Mouse (Mus musculus): ENCODE measurements around the gene Ptgfr. TPM values are rescaled to one million over a fixed set of nuclear protein-coding genes. Genes with fewer than 3 reads are reported as not detected.

The Ptgfr gene
- polyA plus RNA-seq, 1 experiment from 2014 or later, result 1.1 TPM

- Histone ChIP-seq H3K4me3 (ENCODE audit: low read depth, low read length) (no peak overlapping the region), H3K27me3 (ENCODE audit: control insufficient read depth, insufficient read depth, low read length) (peaks cover 3% of the 10 kb centered on the region; the same call in 1 of the 2 replicates), H3K27ac (ENCODE audit: low read depth, low read length) (no peak overlapping the region), H3K9me3 (ENCODE audit: control insufficient read depth, low read length) (no peaks in the 10 kb centered on the region), H3K4me1 (replicated peaks; ENCODE audit: control insufficient read depth, insufficient read depth, low read length) (no peaks in the 10 kb centered on the region), H3K4me2 (replicated peaks; ENCODE audit: low read depth, low read length) (no peak overlapping the region), H3K36me3 (ENCODE audit: control insufficient read depth, insufficient read depth, low read length) (no peaks in the 10 kb centered on the region), H3K9ac (ENCODE audit: low read depth, low read length) (no peak overlapping the region)
- 78% methylated on average over 3 of the region's 3 CpGs for WGBS
- ATAC-seq (ENCODE audit: low FRiP score) (no peak), DNase-seq (ENCODE audit: low spot score) (no peak)
Observed at GRCm38 (mm10) chr3:151840688-151841087, 3.3 kb upstream of the Ptgfr start.

- Histone ChIP-seq H3K27ac (ENCODE audit: low read depth, low read length) (no peak overlapping the region), H3K4me1 (replicated peaks; ENCODE audit: control insufficient read depth, insufficient read depth, low read length) (no peaks in the 10 kb centered on the region), H3K9me3 (ENCODE audit: control insufficient read depth, low read length) (no peaks in the 10 kb centered on the region), H3K9ac (ENCODE audit: low read depth, low read length) (no peak overlapping the region), H3K36me3 (ENCODE audit: control insufficient read depth, insufficient read depth, low read length) (no peaks in the 10 kb centered on the region), H3K27me3 (ENCODE audit: control insufficient read depth, insufficient read depth, low read length) (peaks cover 3% of the 10 kb centered on the region; the same call in 1 of the 2 replicates), H3K4me3 (ENCODE audit: low read depth, low read length) (no peak overlapping the region), H3K4me2 (replicated peaks; ENCODE audit: low read depth, low read length) (no peak overlapping the region)
- no peak for ATAC-seq (ENCODE audit: low FRiP score)
- DNase-seq (ENCODE audit: low spot score), result no peak
- 54% methylated on average over 6 of the region's 6 CpGs for WGBS
Observed at GRCm38 (mm10) chr3:151838372-151838771, 942 bp upstream of the Ptgfr start.

- H3K9ac ChIP-seq (ENCODE audit: low read depth, low read length), result no peak overlapping the region; the same call in 1 of the 2 replicates
- H3K27ac ChIP-seq (ENCODE audit: low read depth, low read length), result no peak overlapping the region
- H3K4me3 ChIP-seq (ENCODE audit: low read depth, low read length), result peak overlapping the region; percentile 51; the same call in 1 of the 2 replicates
- ATAC-seq (ENCODE audit: low FRiP score), result no peak
- H3K27me3 ChIP-seq (ENCODE audit: control insufficient read depth, insufficient read depth, low read length), result peaks cover 3% of the 10 kb centered on the region; the same call in 1 of the 2 replicates
- DNase-seq (ENCODE audit: low spot score), result peak; percentile 5
- H3K9me3 ChIP-seq (ENCODE audit: control insufficient read depth, low read length), result no peaks in the 10 kb centered on the region
- peak overlapping the region; percentile 84 for H3K4me2 ChIP-seq (replicated peaks; ENCODE audit: low read depth, low read length)
- H3K4me1 ChIP-seq (replicated peaks; ENCODE audit: control insufficient read depth, insufficient read depth, low read length), result no peaks in the 10 kb centered on the region
- no peaks in the 10 kb centered on the region for H3K36me3 ChIP-seq (ENCODE audit: control insufficient read depth, insufficient read depth, low read length)
- WGBS, result 47% methylated on average over 9 of the region's 9 CpGs
Observed at GRCm38 (mm10) chr3:151837749-151838148, 319 bp upstream of the Ptgfr start.

GRCm38 (mm10) chr3:151836451-151836850 lies 979 bp downstream of the Ptgfr start:
- peak overlapping the region; percentile 84 for H3K4me2 ChIP-seq (replicated peaks; ENCODE audit: low read depth, low read length)
- H3K27me3 ChIP-seq (ENCODE audit: control insufficient read depth, insufficient read depth, low read length), result peaks cover 3% of the 10 kb centered on the region; the same call in 1 of the 2 replicates
- 8% methylated on average over 5 of the region's 5 CpGs for WGBS
- no peaks in the 10 kb centered on the region for H3K9me3 ChIP-seq (ENCODE audit: control insufficient read depth, low read length)
- H3K36me3 ChIP-seq (ENCODE audit: control insufficient read depth, insufficient read depth, low read length), result no peaks in the 10 kb centered on the region
- H3K27ac ChIP-seq (ENCODE audit: low read depth, low read length), result no peak overlapping the region
- H3K4me1 ChIP-seq (replicated peaks; ENCODE audit: control insufficient read depth, insufficient read depth, low read length), result no peaks in the 10 kb centered on the region
- H3K4me3 ChIP-seq (ENCODE audit: low read depth, low read length), result peak overlapping the region; percentile 51; the same call in 1 of the 2 replicates
- ATAC-seq (ENCODE audit: low FRiP score) (no peak; the same call in 1 of the 2 replicates), DNase-seq (ENCODE audit: low spot score) (no peak)
- H3K9ac ChIP-seq (ENCODE audit: low read depth, low read length), result no peak overlapping the region; the same call in 1 of the 2 replicates

- H3K27ac ChIP-seq (ENCODE audit: low read depth, low read length), result no peak overlapping the region
- ATAC-seq (ENCODE audit: low FRiP score), result no peak
- no peak overlapping the region for H3K4me3 ChIP-seq (ENCODE audit: low read depth, low read length)
- no peak overlapping the region for H3K4me2 ChIP-seq (replicated peaks; ENCODE audit: low read depth, low read length)
- H3K27me3 ChIP-seq (ENCODE audit: control insufficient read depth, insufficient read depth, low read length), result peaks cover 3% of the 10 kb centered on the region; the same call in 1 of the 2 replicates
- 60% methylated on average over 3 of the region's 3 CpGs for WGBS
- no peak for DNase-seq (ENCODE audit: low spot score)
- no peaks in the 10 kb centered on the region for H3K4me1 ChIP-seq (replicated peaks; ENCODE audit: control insufficient read depth, insufficient read depth, low read length)
- H3K36me3 ChIP-seq (ENCODE audit: control insufficient read depth, insufficient read depth, low read length), result no peaks in the 10 kb centered on the region
- no peaks in the 10 kb centered on the region for H3K9me3 ChIP-seq (ENCODE audit: control insufficient read depth, low read length)
- H3K9ac ChIP-seq (ENCODE audit: low read depth, low read length), result no peak overlapping the region
Observed at GRCm38 (mm10) chr3:151835831-151836230, 1.6 kb downstream of the Ptgfr start.

- H3K4me2 ChIP-seq (replicated peaks; ENCODE audit: low read depth, low read length), result no peak overlapping the region
- H3K9ac ChIP-seq (ENCODE audit: low read depth, low read length), result no peak overlapping the region
- H3K36me3 ChIP-seq (ENCODE audit: control insufficient read depth, insufficient read depth, low read length), result no peaks in the 10 kb centered on the region
- H3K4me1 ChIP-seq (replicated peaks; ENCODE audit: control insufficient read depth, insufficient read depth, low read length), result no peaks in the 10 kb centered on the region
- no peaks in the 10 kb centered on the region for H3K27me3 ChIP-seq (ENCODE audit: control insufficient read depth, insufficient read depth, low read length)
- DNase-seq (ENCODE audit: low spot score) (no peak), ATAC-seq (ENCODE audit: low FRiP score) (no peak)
- no peak overlapping the region for H3K27ac ChIP-seq (ENCODE audit: low read depth, low read length)
- no peaks in the 10 kb centered on the region for H3K9me3 ChIP-seq (ENCODE audit: control insufficient read depth, low read length)
- 86% methylated on average over 11 of the region's 11 CpGs for WGBS
- no peak overlapping the region for H3K4me3 ChIP-seq (ENCODE audit: low read depth, low read length)
Observed at GRCm38 (mm10) chr3:151827950-151828610, 9.3 kb downstream of the Ptgfr start.

DNA sequence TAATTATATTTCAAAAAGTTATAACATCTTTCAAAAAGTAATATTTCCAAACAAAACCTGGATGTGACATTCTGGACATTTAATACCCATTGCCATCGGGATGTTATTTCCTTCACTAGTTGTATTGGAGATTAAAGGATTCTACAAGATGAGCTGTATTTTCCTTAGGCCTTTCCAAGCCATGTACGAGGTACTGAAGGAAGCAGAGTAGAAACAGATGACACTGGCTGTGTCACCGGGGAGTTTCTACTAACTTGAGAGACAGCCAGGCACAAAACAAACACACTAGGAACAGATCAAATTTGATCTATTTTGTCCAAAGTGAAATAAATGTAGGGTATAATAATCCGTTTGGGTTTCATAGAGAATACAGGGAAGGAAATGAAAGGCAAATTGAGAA lies 17.6 kb downstream of the Ptgfr start:
- Histone ChIP-seq H3K4me3 (ENCODE audit: low read depth, low read length) (no peak overlapping the region), H3K9ac (ENCODE audit: low read depth, low read length) (no peak overlapping the region), H3K36me3 (ENCODE audit: control insufficient read depth, insufficient read depth, low read length) (no peaks in the 10 kb centered on the region), H3K9me3 (ENCODE audit: control insufficient read depth, low read length) (no peaks in the 10 kb centered on the region), H3K4me1 (replicated peaks; ENCODE audit: control insufficient read depth, insufficient read depth, low read length) (no peaks in the 10 kb centered on the region), H3K27me3 (ENCODE audit: control insufficient read depth, insufficient read depth, low read length) (no peaks in the 10 kb centered on the region), H3K27ac (ENCODE audit: low read depth, low read length) (no peak overlapping the region), H3K4me2 (replicated peaks; ENCODE audit: low read depth, low read length) (no peak overlapping the region)
- 79% methylated on average over 4 of the region's 4 CpGs for WGBS
- ATAC-seq (ENCODE audit: low FRiP score), result no peak
- no peak for DNase-seq (ENCODE audit: low spot score)

- 81% methylated on average over 6 of the region's 6 CpGs for WGBS
- H3K4me1 ChIP-seq (replicated peaks; ENCODE audit: control insufficient read depth, insufficient read depth, low read length), result no peaks in the 10 kb centered on the region
- H3K4me3 ChIP-seq (ENCODE audit: low read depth, low read length), result no peak overlapping the region
- DNase-seq (ENCODE audit: low spot score) (peak; percentile 15), ATAC-seq (ENCODE audit: low FRiP score) (peak; percentile 65)
- no peak overlapping the region for H3K4me2 ChIP-seq (replicated peaks; ENCODE audit: low read depth, low read length)
- H3K27me3 ChIP-seq (ENCODE audit: control insufficient read depth, insufficient read depth, low read length), result no peaks in the 10 kb centered on the region
- no peak overlapping the region for H3K9ac ChIP-seq (ENCODE audit: low read depth, low read length)
- no peaks in the 10 kb centered on the region for H3K9me3 ChIP-seq (ENCODE audit: control insufficient read depth, low read length)
- no peak overlapping the region for H3K27ac ChIP-seq (ENCODE audit: low read depth, low read length)
- H3K36me3 ChIP-seq (ENCODE audit: control insufficient read depth, insufficient read depth, low read length), result no peaks in the 10 kb centered on the region
Observed at GRCm38 (mm10) chr3:151818265-151818664, 19.2 kb downstream of the Ptgfr start.

GRCm38 (mm10) chr3:151808613-151809012 lies 28.8 kb downstream of the Ptgfr start:
- 70% methylated on average over 2 of the region's 2 CpGs for WGBS

More at GRCm38 (mm10) chr3:151808613-151809012, 28.8 kb downstream of the Ptgfr start:
- DNase-seq (ENCODE audit: low spot score) (no peak), ATAC-seq (ENCODE audit: low FRiP score) (no peak)
- Histone ChIP-seq H3K9me3 (ENCODE audit: control insufficient read depth, low read length) (no peaks in the 10 kb centered on the region), H3K4me3 (ENCODE audit: low read depth, low read length) (no peak overlapping the region), H3K4me1 (replicated peaks; ENCODE audit: control insufficient read depth, insufficient read depth, low read length) (no peaks in the 10 kb centered on the region), H3K4me2 (replicated peaks; ENCODE audit: low read depth, low read length) (no peak overlapping the region), H3K9ac (ENCODE audit: low read depth, low read length) (no peak overlapping the region), H3K36me3 (ENCODE audit: control insufficient read depth, insufficient read depth, low read length) (no peaks in the 10 kb centered on the region), H3K27me3 (ENCODE audit: control insufficient read depth, insufficient read depth, low read length) (no peaks in the 10 kb centered on the region), H3K27ac (ENCODE audit: low read depth, low read length) (no peak overlapping the region)
